Mouse (Mus musculus) intestine, embryonic 14.5 days (tissue): ENCODE data around the gene Hoxa9. TPM values are rescaled to one million over a fixed set of nuclear protein-coding genes. Genes with fewer than 3 reads are reported as not detected.

ENCODE experiments used
- ATAC-seq: fragments of 200-750 bp; cut with Nextera tagmentation; replicated peaks from 2 replicates; pipeline ENCODE4 v1.8.0; 2017; ENCODE audit warnings: low read depth, moderate number of reproducible peaks, moderate TSS enrichment, moderate library complexity; ENCODE audit not compliant: low FRiP score, low TSS enrichment
- DNase-seq: peaks from one replicate; pipeline ENCODE4 v3.0.0-alpha.2; 2018; ENCODE audit warnings: low spot score
- H3K27ac ChIP-seq: fragments of 300-500 bp; sonication (generic); 2 replicates; pipeline ENCODE4 v1.5.1; 2014; ENCODE audit warnings: low read depth, mild to moderate bottlenecking, control low read depth
- H3K27me3 ChIP-seq: fragments of 300-500 bp; sonication (generic); replicated peaks from 2 replicates; pipeline ENCODE4 v1.6.1; 2014; ENCODE audit warnings: low read length, control low read depth; ENCODE audit not compliant: control insufficient read depth, insufficient read depth
- H3K36me3 ChIP-seq: fragments of 300-500 bp; sonication (generic); 2 replicates; pipeline ENCODE4 v1.6.1; 2014; ENCODE audit warnings: low read length, control low read depth; ENCODE audit not compliant: control insufficient read depth, insufficient read depth
- H3K4me1 ChIP-seq: fragments of 300-500 bp; sonication (generic); replicated peaks from 2 replicates; pipeline ENCODE4 v1.6.1; 2014; ENCODE audit warnings: low read length, control low read depth, mixed read lengths; ENCODE audit not compliant: control insufficient read depth, insufficient read depth
- H3K4me2 ChIP-seq: fragments of 300-500 bp; sonication (generic); 2 replicates; pipeline ENCODE4 v1.6.1; 2014; ENCODE audit warnings: low read length
- H3K4me3 ChIP-seq: fragments of 300-500 bp; sonication (generic); 2 replicates; pipeline ENCODE4 v1.5.1; 2014; ENCODE audit warnings: low read depth, low read length, control low read depth, mixed read lengths
- H3K9ac ChIP-seq: fragments of 300-500 bp; sonication (generic); 2 replicates; pipeline ENCODE4 v1.6.1; 2014; ENCODE audit warnings: mild to moderate bottlenecking, low read length
- H3K9me3 ChIP-seq: fragments of 300-500 bp; sonication (generic); 2 replicates; pipeline ENCODE4 v1.6.1; 2016; ENCODE audit warnings: low read length, control low read depth; ENCODE audit not compliant: control insufficient read depth
- WGBS: fragments of 180-500 bp; shearing (Covaris S2); extraction: QIAGEN DNeasy Blood & Tissue Kit; methylation state at CpG from one replicate; pipeline ENCODE4 v1.1.7; 2014; 5-methylcytosine and 5-hydroxymethylcytosine counted together
- microRNA counts: library from miRNA; unstranded; fragments of <30 nt; microRNA quantifications from one replicate; lab custom pipeline; 2016
- microRNA-seq: library from miRNA; unstranded; fragments of <30 nt; microRNA quantifications from one replicate; pipeline ENCODE4, GENCODE M21; 2016
- polyA plus RNA-seq: library from polyadenylated mRNA; unstranded; fragments of >200 nt; fragmentation: Nextera tagmentation; extraction: Ambion mirVana; gene quantifications from 2 replicates; pipeline ENCODE4 v1.2.1, GENCODE M21; 2014

The Hoxa9 gene
- polyA plus RNA-seq, 1 experiment from 2014 or later, result 4.2 TPM

- 1% methylated on average over 36 of the region's 36 CpGs for WGBS
- H3K27me3 ChIP-seq, result no peaks in the 10 kb centered on the region
- ATAC-seq (no peak), DNase-seq (peak; percentile 84)
- H3K4me2 ChIP-seq, result peak within 1 kb of the TSS; percentile 70
- H3K36me3 ChIP-seq, result 0 out of 2 replicates have a peak, but pooled peaks cover 9% of the 10 kb centered on the region
- no peaks in the 10 kb centered on the region for H3K9me3 ChIP-seq
- H3K27ac ChIP-seq, result peak within 1 kb of the TSS; percentile 97
- peak within 1 kb of the TSS; percentile 85 for H3K9ac ChIP-seq
- H3K4me3 ChIP-seq, result peak within 1 kb of the TSS; percentile 61
- peaks cover 26% of the 10 kb centered on the region for H3K4me1 ChIP-seq
Observed at GRCm38 (mm10) chr6:52177061-52177735, 53.7 kb downstream of the Hoxa9 start, which contains the start of gene 5730596B20Rik. Gene 5730596B20Rik (plus strand): TSS chr6:52177498.

GRCm38 (mm10) chr6:52176391-52176790 is 54.5 kb downstream of the Hoxa9 start:
- ATAC-seq, result no peak
- Histone ChIP-seq H3K9ac (peak overlapping the region; percentile 85), H3K4me1 (peaks cover 27% of the 10 kb centered on the region), H3K36me3 (0 out of 2 replicates have a peak, but pooled peaks cover 4% of the 10 kb centered on the region), H3K9me3 (no peaks in the 10 kb centered on the region), H3K4me3 (peak overlapping the region; percentile 61), H3K27me3 (no peaks in the 10 kb centered on the region), H3K4me2 (peak overlapping the region; percentile 70), H3K27ac (peak overlapping the region; percentile 97)
- peak; percentile 71 for DNase-seq
- WGBS, result 2% methylated on average over 6 of the region's 6 CpGs

- Histone ChIP-seq H3K27ac (peak overlapping the region; percentile 97), H3K27me3 (no peaks in the 10 kb centered on the region), H3K4me2 (peak overlapping the region; percentile 70), H3K9ac (peak overlapping the region; percentile 85), H3K9me3 (no peaks in the 10 kb centered on the region), H3K4me3 (peak overlapping the region; percentile 61), H3K36me3 (0 out of 2 replicates have a peak, but pooled peaks cover 4% of the 10 kb centered on the region), H3K4me1 (peaks cover 26% of the 10 kb centered on the region)
- DNase-seq, result peak; percentile 84
- peak; percentile 48 for ATAC-seq
- WGBS, result under 1% methylated on average over 26 of the region's 35 CpGs
Observed at GRCm38 (mm10) chr6:52175864-52176263, 55.0 kb downstream of the Hoxa9 start.

- Histone ChIP-seq H3K4me3 (peak overlapping the region; percentile 61), H3K4me1 (peaks cover 26% of the 10 kb centered on the region), H3K9me3 (no peaks in the 10 kb centered on the region), H3K4me2 (peak overlapping the region; percentile 70), H3K9ac (peak overlapping the region; percentile 85), H3K27ac (peak overlapping the region; percentile 97), H3K36me3 (0 out of 2 replicates have a peak, but pooled peaks cover 4% of the 10 kb centered on the region), H3K27me3 (no peaks in the 10 kb centered on the region)
- ATAC-seq (peak; percentile 77), DNase-seq (peak; percentile 90)
- 2% methylated on average over 40 of the region's 41 CpGs for WGBS
Observed at GRCm38 (mm10) chr6:52174968-52175751, 55.7 kb downstream of the Hoxa9 start.

- ATAC-seq (no peak), DNase-seq (peak; percentile 62)
- H3K4me2 ChIP-seq, result peak overlapping the region; percentile 70
- H3K27me3 ChIP-seq, result no peaks in the 10 kb centered on the region
- peak overlapping the region; percentile 61 for H3K4me3 ChIP-seq
- H3K4me1 ChIP-seq, result peaks cover 29% of the 10 kb centered on the region
- no peaks in the 10 kb centered on the region for H3K9me3 ChIP-seq
- 3% methylated on average over 4 of the region's 4 CpGs for WGBS
- H3K27ac ChIP-seq, result peak overlapping the region; percentile 88
- peak overlapping the region; percentile 85 for H3K9ac ChIP-seq
- H3K36me3 ChIP-seq, result no peaks in the 10 kb centered on the region
Observed at GRCm38 (mm10) chr6:52173648-52174047, 57.2 kb downstream of the Hoxa9 start.

MicroRNAs encoded within 50 kb of the gene (microRNA counts, 519-probe panel; counts per million panel counts)
- 4,694 counts per million, percentile 77 among the panel's probes with 10 or more counts for microRNA mmu-miR-196b (lab: Ali Mortazavi, UCI)

Small RNAs within 50 kb of the gene (microRNA-seq; reads per million reads assigned to microRNA genes)
- gene Mir196b, result 12,087 reads per million, percentile 96 among the genes with 10 or more reads in this experiment

Other genes starting within 250 kb of the Hoxa9 start
- 36.9 and 43.9 TPM in 2 replicates for gene Skap2, start 218.5 kb downstream of the Hoxa9 start, polyA plus RNA-seq
- gene Hoxa1, start 72.8 kb downstream of the Hoxa9 start, polyA plus RNA-seq, result 1.2 and 1.4 TPM in 2 replicates
- gene Hoxa2, start 66.3 kb downstream of the Hoxa9 start, polyA plus RNA-seq, result 10.1 and 10.8 TPM in 2 replicates
- gene 5730596B20Rik, start 53.6 kb downstream of the Hoxa9 start, polyA plus RNA-seq, result 2.5 and 2.8 TPM in 2 replicates
- gene Hoxa4, start 39.3 kb downstream of the Hoxa9 start, polyA plus RNA-seq, result 7.5 and 7.7 TPM in 2 replicates
- gene Hoxa5, start 26.5 kb downstream of the Hoxa9 start, polyA plus RNA-seq, result 30.1 and 34.1 TPM in 2 replicates
- 2.5 and 3.9 TPM in 2 replicates for gene Hoxa6, start 22.4 kb downstream of the Hoxa9 start, polyA plus RNA-seq
- 9.2 and 9.7 TPM in 2 replicates for gene Hoxa3, start 17.8 kb downstream of the Hoxa9 start, polyA plus RNA-seq
- gene Gm28308, start 17.8 kb downstream of the Hoxa9 start, polyA plus RNA-seq, result not detected in 2 replicates
- 9.2 and 10.1 TPM in 2 replicates for gene Hoxa7, start 9.2 kb downstream of the Hoxa9 start, polyA plus RNA-seq
- 15.6 and 20.4 TPM in 2 replicates for gene Hoxa10, start 9.8 kb upstream of the Hoxa9 start, polyA plus RNA-seq
- 2.0 and 2.6 TPM in 2 replicates for gene Hoxa11, start 14.7 kb upstream of the Hoxa9 start, polyA plus RNA-seq
- 0.35 and 0.39 TPM in 2 replicates for gene Hoxa13, start 29.8 kb upstream of the Hoxa9 start, polyA plus RNA-seq
- gene Evx1, start 82.4 kb upstream of the Hoxa9 start, polyA plus RNA-seq, result not detected in 2 replicates